Mouse (Mus musculus) embryo, embryonic 10.5 days (tissue): ENCODE data around the gene Tmem135.
A peak's percentile ranks its signal among the peaks of the same experiment; 100 is the strongest.

Experiments used
- DNase-seq: peaks from one replicate; pipeline ENCODE4 v3.0.0-alpha.2; 2015; ENCODE audit warnings: low spot score

The Tmem135 gene

GRCm38 (mm10) chr7:89248135-89248850 is 155.7 kb downstream of the Tmem135 start:
- DNase-seq, result peak; percentile 54

DNA sequence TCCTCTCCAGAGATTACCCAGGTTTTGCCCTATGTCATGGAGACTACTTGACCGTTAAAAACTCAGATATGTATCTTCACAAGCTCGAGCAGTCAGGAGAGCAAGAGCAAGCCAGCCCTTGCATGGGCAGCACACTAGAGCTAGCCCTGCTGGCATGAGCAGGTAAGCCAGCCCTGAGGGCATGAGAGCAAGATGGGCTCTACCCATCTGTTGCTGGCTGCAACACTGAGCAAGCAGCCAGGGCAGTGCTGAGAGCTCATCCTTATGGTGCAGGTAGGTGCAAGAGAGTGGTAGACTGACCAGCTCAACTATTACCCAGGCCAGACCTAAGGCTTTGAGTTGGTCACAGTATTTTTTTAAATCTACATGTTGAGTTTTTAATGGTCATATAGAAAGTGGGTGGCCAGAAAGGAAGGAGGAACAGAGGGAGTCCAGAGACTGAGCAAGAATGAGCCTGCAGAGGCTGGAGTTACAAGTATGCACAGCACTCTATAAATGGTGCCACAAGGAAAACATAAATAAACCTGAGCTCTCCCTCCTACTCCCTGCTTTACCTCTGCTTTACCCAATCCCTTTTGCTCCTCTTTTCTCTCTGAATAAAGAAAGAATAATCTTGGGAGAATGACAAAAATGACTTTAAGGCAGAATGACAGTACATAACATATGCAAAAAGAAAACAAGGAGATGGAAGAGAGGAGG is 156.9 kb downstream of the Tmem135 start:
- no peak for DNase-seq

DNA sequence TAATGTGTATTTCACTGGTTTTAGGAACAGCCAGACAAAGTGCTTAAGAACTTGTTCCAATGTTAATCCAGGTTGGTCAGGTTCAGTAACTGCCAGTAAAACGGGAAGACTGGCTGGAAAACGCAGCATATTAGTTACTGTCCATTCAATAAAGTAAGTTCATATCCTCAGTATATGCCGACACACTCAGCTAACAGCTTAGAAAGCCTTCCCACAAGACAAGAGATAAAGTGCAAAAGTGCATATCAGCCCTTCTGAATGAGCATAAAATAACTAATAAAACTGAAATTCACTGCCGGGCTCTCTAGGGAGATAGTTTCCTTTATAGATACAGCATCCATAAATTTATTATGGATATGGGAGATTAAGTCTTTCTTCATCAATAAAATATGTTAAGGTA is 161.5 kb downstream of the Tmem135 start:
- DNase-seq, result no peak

DNA sequence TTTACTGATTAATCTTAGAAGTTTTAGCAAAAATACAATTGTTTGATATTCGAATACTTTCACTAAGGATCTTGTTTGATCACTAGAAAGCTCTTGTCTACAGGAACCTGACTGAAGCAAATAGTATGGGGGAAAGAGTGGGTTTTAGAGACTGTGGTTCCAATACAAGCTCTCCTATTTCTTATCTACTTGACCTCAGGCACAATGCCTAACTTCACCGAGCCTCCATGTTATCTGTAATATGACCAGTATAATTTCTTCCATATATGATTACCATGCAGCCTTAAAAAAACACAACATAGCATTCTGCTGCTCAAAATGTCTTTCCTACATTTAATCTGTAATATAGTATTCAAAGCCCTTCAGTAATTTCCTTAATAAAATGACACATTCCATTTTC is 161.9 kb downstream of the Tmem135 start:
- DNase-seq, result no peak

- no peak for DNase-seq
Observed at GRCm38 (mm10) chr7:89239592-89239991, 164.4 kb downstream of the Tmem135 start.

DNA sequence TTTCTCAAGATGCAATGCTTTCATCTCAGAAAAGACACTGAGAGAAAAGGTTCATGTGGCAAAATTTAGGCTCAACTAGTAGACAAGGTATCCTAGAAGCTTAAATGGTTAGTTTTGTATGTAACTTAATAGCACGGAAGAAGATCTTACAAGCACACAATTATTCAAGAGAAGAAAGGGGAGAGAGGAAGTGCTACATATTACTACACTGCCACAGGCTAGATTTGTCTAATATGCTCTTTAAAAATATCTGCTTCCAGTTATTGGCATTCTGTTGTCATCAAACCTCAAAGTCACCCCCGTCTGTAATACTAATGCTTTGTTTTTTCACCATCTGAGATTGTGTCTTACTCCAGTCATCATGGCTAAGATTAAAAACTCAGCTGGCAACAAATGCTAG is 167.4 kb downstream of the Tmem135 start:
- no peak for DNase-seq

DNA sequence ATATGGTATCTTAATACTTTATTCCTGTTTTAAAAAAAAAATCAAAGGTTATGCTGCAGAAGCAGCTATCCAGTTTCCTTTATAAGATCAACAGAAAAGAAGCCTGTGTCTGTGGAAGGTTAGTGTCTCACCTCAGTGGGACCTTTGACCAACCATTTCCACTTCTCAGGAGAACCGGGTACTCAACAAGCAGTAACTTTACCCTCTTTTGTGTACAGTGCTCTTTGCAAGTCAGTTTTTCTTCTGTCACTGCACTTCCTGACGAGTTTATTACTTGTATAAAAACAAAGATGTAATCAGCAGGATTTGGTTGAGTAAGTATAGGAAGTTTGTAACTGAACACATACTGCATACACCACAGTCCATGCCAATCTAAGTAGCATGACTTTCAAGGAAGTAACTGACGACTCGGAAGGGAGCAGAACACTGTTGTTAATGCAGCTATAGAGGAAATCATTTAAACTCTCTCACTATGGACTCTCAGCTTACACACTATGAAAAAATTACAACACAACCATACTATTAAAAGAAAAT is 168.0 kb downstream of the Tmem135 start:
- DNase-seq, result no peak

GRCm38 (mm10) chr7:89232499-89233145 is 171.4 kb downstream of the Tmem135 start:
- no peak for DNase-seq

- no peak for DNase-seq
Observed at GRCm38 (mm10) chr7:89231200-89231790, 172.7 kb downstream of the Tmem135 start.

GRCm38 (mm10) chr7:89222609-89223008 is 181.4 kb downstream of the Tmem135 start:
- DNase-seq, result no peak

DNA sequence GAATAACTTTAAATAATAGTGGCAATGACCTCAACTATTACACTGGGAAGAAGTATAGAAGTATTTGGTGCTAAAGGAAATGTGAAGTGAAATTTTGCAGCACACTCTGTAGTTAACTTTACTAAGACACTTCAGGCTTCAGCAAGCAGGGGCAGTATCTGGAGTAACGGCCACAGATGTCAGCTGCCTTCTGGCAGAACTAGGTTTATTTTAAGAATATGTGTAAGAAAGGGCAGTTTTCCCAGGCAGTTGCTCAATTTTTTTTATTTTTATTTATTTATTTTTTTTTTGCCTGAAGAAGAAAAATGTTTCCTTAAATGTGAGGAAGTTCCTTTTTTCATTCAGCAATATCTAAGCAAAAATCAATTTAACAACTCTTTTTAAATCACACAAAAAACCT is 187.4 kb downstream of the Tmem135 start:
- no peak for DNase-seq

GRCm38 (mm10) chr7:89216118-89216517 is 187.9 kb downstream of the Tmem135 start:
- DNase-seq, result no peak

DNA sequence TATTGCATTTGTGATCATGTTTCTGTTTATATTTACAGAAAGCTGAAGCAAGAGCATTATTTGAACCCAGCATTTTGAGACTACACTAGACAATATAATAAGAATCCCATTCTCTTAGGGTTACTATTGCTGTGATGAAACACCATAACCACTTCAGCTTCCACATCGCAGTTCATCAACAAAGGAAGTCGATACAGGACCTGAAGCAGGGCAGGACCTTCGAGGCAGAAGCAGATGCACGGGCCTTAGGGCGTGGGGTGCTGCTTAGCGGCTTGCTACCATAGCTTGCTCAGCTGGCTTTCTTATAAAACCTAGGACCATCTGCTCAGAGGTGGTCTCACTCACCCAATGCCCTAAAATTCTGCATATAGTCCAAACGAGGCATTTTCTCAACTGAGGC is 188.3 kb downstream of the Tmem135 start:
- no peak for DNase-seq

DNA sequence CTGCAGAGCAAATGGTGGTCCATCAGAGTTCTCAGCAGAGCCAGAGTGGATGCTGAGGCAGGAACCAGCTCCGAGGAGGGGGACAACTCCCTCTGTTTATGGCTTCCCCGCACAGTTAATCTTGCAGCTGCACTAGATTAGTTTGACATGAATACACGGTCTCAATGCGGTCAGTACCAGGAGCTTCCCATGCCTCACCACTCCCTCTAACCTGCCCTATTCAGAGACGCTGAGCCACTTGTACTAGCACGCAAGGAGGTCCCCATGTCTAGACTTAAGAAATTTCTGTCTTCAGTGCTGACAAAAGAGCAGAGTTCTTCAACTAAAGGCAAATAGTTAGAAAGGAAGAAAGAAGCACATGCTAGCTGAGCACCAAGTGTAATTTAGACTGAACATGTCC is 193.5 kb downstream of the Tmem135 start:
- DNase-seq, result peak; percentile 34

- no peak for DNase-seq
Observed at GRCm38 (mm10) chr7:89206165-89206564, 197.9 kb downstream of the Tmem135 start.

- DNase-seq, result no peak
Observed at GRCm38 (mm10) chr7:89205402-89205801, 198.6 kb downstream of the Tmem135 start.

GRCm38 (mm10) chr7:89203144-89203543 is 200.9 kb downstream of the Tmem135 start:
- no peak for DNase-seq

DNA sequence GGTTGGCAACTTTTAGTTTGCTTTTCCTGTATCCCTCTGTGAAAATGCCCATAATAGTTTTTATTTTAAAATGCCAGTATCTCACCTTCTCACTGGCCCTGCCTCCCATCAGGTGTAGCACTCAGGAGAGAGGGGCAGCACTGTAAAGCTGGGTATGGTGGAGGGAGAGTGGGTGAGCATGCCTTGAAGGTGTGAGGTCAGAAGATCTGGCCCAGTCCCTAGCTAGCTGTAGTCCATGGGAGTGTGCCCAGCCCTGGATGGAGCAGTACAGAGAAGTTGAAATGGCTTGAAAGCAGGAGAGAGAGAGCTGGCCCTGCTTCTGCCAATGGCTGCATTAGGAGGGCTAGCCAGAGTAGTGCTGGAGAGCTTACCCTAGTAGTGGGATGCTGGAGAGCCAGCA is 202.1 kb downstream of the Tmem135 start:
- DNase-seq, result no peak

GRCm38 (mm10) chr7:89198499-89198898 is 205.5 kb downstream of the Tmem135 start:
- DNase-seq, result no peak

DNA sequence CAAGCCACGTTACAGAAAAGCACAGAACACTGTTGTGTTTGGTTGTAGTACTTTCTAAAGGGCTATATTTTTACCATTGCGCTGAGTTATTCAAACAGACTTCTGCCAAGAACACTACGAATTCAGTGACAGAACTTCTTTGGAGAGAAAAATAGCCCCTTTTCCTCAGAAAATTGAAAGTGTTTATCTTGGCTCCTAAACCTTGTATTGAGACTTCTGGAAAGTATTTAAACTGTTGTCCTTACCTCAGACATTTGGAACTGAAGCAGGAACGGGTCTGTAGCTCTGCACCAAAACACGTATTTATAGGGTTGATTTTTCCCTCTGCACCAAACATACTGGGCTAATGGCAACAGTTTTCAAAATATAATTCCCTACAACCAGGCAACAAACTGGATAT is 210.6 kb downstream of the Tmem135 start:
- no peak for DNase-seq

DNA sequence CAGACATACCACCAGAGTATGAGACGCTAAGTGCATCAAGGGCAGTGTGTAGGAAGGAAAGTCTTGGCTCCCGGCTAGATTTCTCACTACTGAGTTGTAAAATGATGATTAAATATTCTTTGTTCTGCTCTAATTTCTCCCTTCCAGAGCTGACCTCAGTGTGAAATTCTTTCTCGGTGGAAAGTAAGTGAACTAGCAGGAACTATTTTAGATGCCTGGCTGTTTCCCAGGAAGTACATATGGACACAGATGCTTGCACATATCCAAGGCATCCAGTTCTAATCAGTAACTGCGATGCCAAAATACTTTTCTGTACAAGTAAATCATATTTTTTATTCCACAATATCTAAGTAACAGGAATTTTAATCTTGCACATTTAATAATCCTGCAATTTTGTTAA is 220.1 kb downstream of the Tmem135 start:
- no peak for DNase-seq

DNA sequence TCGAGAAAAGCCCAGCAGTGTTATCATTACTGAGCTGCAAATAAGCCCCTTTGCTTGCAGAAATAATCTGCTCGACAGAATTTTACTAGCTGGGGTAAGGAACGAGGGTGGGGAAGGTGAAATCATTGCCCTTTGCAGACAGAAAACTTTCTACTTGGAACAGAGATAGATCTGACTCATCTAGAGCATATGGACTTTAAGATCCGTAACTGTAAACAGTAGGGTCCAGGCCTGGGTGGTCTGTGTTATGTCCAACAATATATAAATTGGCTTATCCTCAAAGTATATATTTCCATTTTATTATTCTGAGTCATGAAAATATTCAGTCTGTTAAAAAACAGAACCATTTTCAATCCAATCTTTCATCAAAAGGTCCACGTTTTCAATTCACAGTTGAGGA is 221.1 kb downstream of the Tmem135 start:
- no peak for DNase-seq

DNA sequence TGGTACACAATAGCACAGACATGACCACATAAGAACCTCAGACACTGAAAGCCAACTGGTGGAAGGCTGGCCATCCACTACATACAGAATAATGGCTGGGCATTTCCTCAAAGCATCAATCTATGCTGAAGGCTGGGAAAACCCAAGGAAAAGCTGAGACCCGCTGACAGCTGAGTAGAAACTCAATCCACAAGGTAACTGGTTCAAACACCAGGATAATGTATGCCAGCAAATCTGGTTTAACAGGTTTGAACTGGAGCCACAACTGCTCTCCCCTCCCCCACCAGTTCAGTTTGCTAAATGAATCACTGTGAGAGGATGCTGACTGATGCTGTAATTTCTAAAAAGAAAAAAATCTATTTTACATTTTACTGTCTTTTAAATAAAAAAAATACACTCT is 222.7 kb downstream of the Tmem135 start:
- DNase-seq, result peak; percentile 30
